Mouse (Mus musculus): ENCODE measurements around the gene Tmem145.
"Not testable (repeated sequence)": the region's sequence is repeated elsewhere in the genome, so short reads cannot be mapped to it uniquely, and the experiment has no call there.

Gene Tmem145

GRCm38 (mm10) chr7:25316532-25317445 lies 10.9 kb downstream of the Tmem145 start, which contains the start of gene Megf8:
Gene Megf8, plus strand, starts transcription at chr7:25317164.
- ATAC-seq (ENCODE audit: insufficient number of reproducible peaks, low FRiP score, low TSS enrichment), result peak; percentile 94

GRCm38 (mm10) chr7:25317446-25317999 lies 11.6 kb downstream of the Tmem145 start:
- no peak for ATAC-seq (ENCODE audit: insufficient number of reproducible peaks, low FRiP score, low TSS enrichment)

- no peak for ATAC-seq (ENCODE audit: insufficient number of reproducible peaks, low FRiP score, low TSS enrichment)
Observed at GRCm38 (mm10) chr7:25322058-25322484, 16.2 kb downstream of the Tmem145 start.

GRCm38 (mm10) chr7:25323219-25323618 lies 17.3 kb downstream of the Tmem145 start:
- ATAC-seq (ENCODE audit: insufficient number of reproducible peaks, low FRiP score, low TSS enrichment), result no peak

GRCm38 (mm10) chr7:25325431-25325830 lies 19.5 kb downstream of the Tmem145 start:
- not testable (repeated sequence) for ATAC-seq (ENCODE audit: insufficient number of reproducible peaks, low FRiP score, low TSS enrichment)

- ATAC-seq (ENCODE audit: insufficient number of reproducible peaks, low FRiP score, low TSS enrichment), result no peak
Observed at GRCm38 (mm10) chr7:25326233-25326632, 20.3 kb downstream of the Tmem145 start.

GRCm38 (mm10) chr7:25333596-25334307 lies 27.8 kb downstream of the Tmem145 start:
- no peak; the same call in 1 of the 2 replicates for ATAC-seq (ENCODE audit: insufficient number of reproducible peaks, low FRiP score, low TSS enrichment)

- ATAC-seq (ENCODE audit: insufficient number of reproducible peaks, low FRiP score, low TSS enrichment), result no peak
Observed at GRCm38 (mm10) chr7:25334472-25334871, 28.6 kb downstream of the Tmem145 start.

- ATAC-seq (ENCODE audit: insufficient number of reproducible peaks, low FRiP score, low TSS enrichment), result no peak
Observed at GRCm38 (mm10) chr7:25339329-25339728, 33.4 kb downstream of the Tmem145 start.

- ATAC-seq (ENCODE audit: insufficient number of reproducible peaks, low FRiP score, low TSS enrichment), result no peak
Observed at GRCm38 (mm10) chr7:25341000-25341784, 35.3 kb downstream of the Tmem145 start.

- ATAC-seq (ENCODE audit: insufficient number of reproducible peaks, low FRiP score, low TSS enrichment), result no peak
Observed at GRCm38 (mm10) chr7:25348861-25349260, 43.0 kb downstream of the Tmem145 start.

- 0 out of 2 replicates have a peak, but pooled peaks have one; percentile 38 for ATAC-seq (ENCODE audit: insufficient number of reproducible peaks, low FRiP score, low TSS enrichment)
Observed at GRCm38 (mm10) chr7:25358721-25359206, 52.9 kb downstream of the Tmem145 start.

- peak; percentile 53 for ATAC-seq (ENCODE audit: insufficient number of reproducible peaks, low FRiP score, low TSS enrichment)
Observed at GRCm38 (mm10) chr7:25363151-25363550, 57.2 kb downstream of the Tmem145 start.

- no peak for ATAC-seq (ENCODE audit: insufficient number of reproducible peaks, low FRiP score, low TSS enrichment)
Observed at GRCm38 (mm10) chr7:25363632-25364031, 57.7 kb downstream of the Tmem145 start.

Data from cerebellum, adult (tissue).